Mouse (Mus musculus): ENCODE results near the gene Hoxb9. TPM values are rescaled to one million over a fixed set of nuclear protein-coding genes. Genes with fewer than 3 reads are reported as not detected.

Hoxb9 gene
- polyA plus RNA-seq (2016; fragmentation: Nextera tagmentation; extraction: Ambion mirVana): not detected in 2 replicates

- no peak within 1 kb of the TSS for H3K4me3 ChIP-seq
- H3K27me3 ChIP-seq (ENCODE audit: poor library complexity, severe bottlenecking): peaks cover 100% of the 10 kb centered on the region
- no peaks in the 10 kb centered on the region for H3K9me3 ChIP-seq
- H3K27ac ChIP-seq: no peak within 1 kb of the TSS
- peaks cover 18% of the 10 kb centered on the region for H3K4me1 ChIP-seq
- H3K36me3 ChIP-seq (replicated peaks): no peaks in the 10 kb centered on the region
- under 1% methylated on average over 40 of the region's 40 CpGs for WGBS
- no peak for DNase-seq (ENCODE audit: extremely low spot score, low spot score)
Measured at GRCm38 (mm10) chr11:96270996-96271540, at the start of gene Hoxb9. Hoxb9 (plus strand) TSS chr11:96271457.

- Histone ChIP-seq H3K36me3 (replicated peaks) (no peaks in the 10 kb centered on the region), H3K4me3 (no peak overlapping the region), H3K4me1 (no peaks in the 10 kb centered on the region), H3K27ac (no peak overlapping the region), H3K27me3 (ENCODE audit: poor library complexity, severe bottlenecking) (0 out of 2 replicates have a peak, but pooled peaks cover 4% of the 10 kb centered on the region), H3K9me3 (peaks cover 4% of the 10 kb centered on the region; the same call in 1 of the 2 replicates)
- DNase-seq (ENCODE audit: extremely low spot score, low spot score): no peak
- WGBS: 36% methylated on average over 2 of the region's 2 CpGs
Measured at GRCm38 (mm10) chr11:96223813-96224212, 47.4 kb upstream of the Hoxb9 start.

- peaks cover 8% of the 10 kb centered on the region for H3K27me3 ChIP-seq (ENCODE audit: poor library complexity, severe bottlenecking)
- peaks cover 4% of the 10 kb centered on the region; the same call in 1 of the 2 replicates for H3K9me3 ChIP-seq
- no peak overlapping the region for H3K4me3 ChIP-seq
- H3K4me1 ChIP-seq: no peaks in the 10 kb centered on the region
- H3K36me3 ChIP-seq (replicated peaks): no peaks in the 10 kb centered on the region
- H3K27ac ChIP-seq: no peak overlapping the region
- DNase-seq (ENCODE audit: extremely low spot score, low spot score): no peak
- 83% methylated on average over 9 of the region's 9 CpGs for WGBS
Measured at GRCm38 (mm10) chr11:96227676-96228075, 43.6 kb upstream of the Hoxb9 start.

- H3K27ac ChIP-seq: no peak overlapping the region
- no peaks in the 10 kb centered on the region for H3K36me3 ChIP-seq (replicated peaks)
- no peak overlapping the region for H3K4me3 ChIP-seq
- WGBS: 3% methylated on average over 12 of the region's 12 CpGs
- peak; percentile 68 for DNase-seq (ENCODE audit: extremely low spot score, low spot score)
- H3K4me1 ChIP-seq: no peaks in the 10 kb centered on the region
- no peaks in the 10 kb centered on the region for H3K9me3 ChIP-seq
- peaks cover 61% of the 10 kb centered on the region for H3K27me3 ChIP-seq (ENCODE audit: poor library complexity, severe bottlenecking)
Measured at GRCm38 (mm10) chr11:96234906-96235305, 36.4 kb upstream of the Hoxb9 start.

DNA sequence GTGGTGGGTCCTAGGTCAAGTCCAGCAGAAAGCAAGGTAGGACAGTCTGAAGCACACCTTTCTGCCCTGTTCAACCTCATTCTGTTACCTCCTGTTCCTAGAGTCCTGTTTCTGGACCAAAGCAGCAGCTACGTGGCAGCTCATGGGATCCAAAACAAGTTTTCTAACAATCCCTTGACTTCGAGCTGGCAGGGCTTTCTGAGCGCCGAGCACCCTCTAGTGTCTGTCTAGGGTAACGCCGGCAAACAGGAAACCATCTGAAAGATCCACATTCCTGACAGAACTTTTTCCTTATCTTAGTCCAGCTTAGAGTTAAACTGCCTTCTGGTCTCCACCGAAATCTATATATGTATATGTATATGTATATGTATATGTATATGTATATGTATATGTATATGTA is 31.0 kb upstream of the Hoxb9 start:
- peak; percentile 48 for DNase-seq (ENCODE audit: extremely low spot score, low spot score)
- no peak overlapping the region for H3K4me3 ChIP-seq
- peaks cover 65% of the 10 kb centered on the region for H3K27me3 ChIP-seq (ENCODE audit: poor library complexity, severe bottlenecking)
- H3K27ac ChIP-seq: no peak overlapping the region
- no peaks in the 10 kb centered on the region for H3K9me3 ChIP-seq
- no peaks in the 10 kb centered on the region for H3K4me1 ChIP-seq
- whole genome bisulfite sequencing: 3% methylated on average over 7 of the region's 7 CpGs
- H3K36me3 ChIP-seq (replicated peaks): no peaks in the 10 kb centered on the region

- Histone ChIP-seq H3K27me3 (ENCODE audit: poor library complexity, severe bottlenecking) (peaks cover 99% of the 10 kb centered on the region), H3K36me3 (replicated peaks) (no peaks in the 10 kb centered on the region), H3K4me1 (peaks cover 7% of the 10 kb centered on the region; the same call in 1 of the 2 replicates), H3K9me3 (no peaks in the 10 kb centered on the region), H3K4me3 (no peak overlapping the region), H3K27ac (no peak overlapping the region)
- no peak for DNase-seq (ENCODE audit: extremely low spot score, low spot score)
- 2% methylated on average over 14 of the region's 14 CpGs for WGBS
Measured at GRCm38 (mm10) chr11:96250901-96251300, 20.4 kb upstream of the Hoxb9 start.

GRCm38 (mm10) chr11:96251480-96252031 is 19.7 kb upstream of the Hoxb9 start:
- peaks cover 99% of the 10 kb centered on the region for H3K27me3 ChIP-seq (ENCODE audit: poor library complexity, severe bottlenecking)
- 0 out of 2 replicates have a peak overlapping the region, but pooled peaks have one; percentile 25 for H3K27ac ChIP-seq
- DNase-seq (ENCODE audit: extremely low spot score, low spot score): no peak
- no peak overlapping the region for H3K4me3 ChIP-seq
- WGBS: 2% methylated on average over 46 of the region's 46 CpGs
- H3K9me3 ChIP-seq: no peaks in the 10 kb centered on the region
- H3K4me1 ChIP-seq: peaks cover 7% of the 10 kb centered on the region; the same call in 1 of the 2 replicates
- H3K36me3 ChIP-seq (replicated peaks): no peaks in the 10 kb centered on the region

- 2% methylated on average over 12 of the region's 12 CpGs for WGBS
- no peak for DNase-seq (ENCODE audit: extremely low spot score, low spot score)
- Histone ChIP-seq H3K27me3 (ENCODE audit: poor library complexity, severe bottlenecking) (peaks cover 100% of the 10 kb centered on the region), H3K4me3 (no peak overlapping the region), H3K36me3 (replicated peaks) (no peaks in the 10 kb centered on the region), H3K9me3 (no peaks in the 10 kb centered on the region), H3K4me1 (peaks cover 7% of the 10 kb centered on the region; the same call in 1 of the 2 replicates), H3K27ac (no peak overlapping the region)
Measured at GRCm38 (mm10) chr11:96252541-96253120, 18.6 kb upstream of the Hoxb9 start.

- no peak overlapping the region for H3K27ac ChIP-seq
- peaks cover 7% of the 10 kb centered on the region; the same call in 1 of the 2 replicates for H3K4me1 ChIP-seq
- H3K4me3 ChIP-seq: no peak overlapping the region
- no peaks in the 10 kb centered on the region for H3K9me3 ChIP-seq
- no peaks in the 10 kb centered on the region for H3K36me3 ChIP-seq (replicated peaks)
- WGBS: 2% methylated on average over 11 of the region's 11 CpGs
- H3K27me3 ChIP-seq (ENCODE audit: poor library complexity, severe bottlenecking): peaks cover 100% of the 10 kb centered on the region
- no peak for DNase-seq (ENCODE audit: extremely low spot score, low spot score)
Measured at GRCm38 (mm10) chr11:96254221-96254620, 17.0 kb upstream of the Hoxb9 start.

DNA sequence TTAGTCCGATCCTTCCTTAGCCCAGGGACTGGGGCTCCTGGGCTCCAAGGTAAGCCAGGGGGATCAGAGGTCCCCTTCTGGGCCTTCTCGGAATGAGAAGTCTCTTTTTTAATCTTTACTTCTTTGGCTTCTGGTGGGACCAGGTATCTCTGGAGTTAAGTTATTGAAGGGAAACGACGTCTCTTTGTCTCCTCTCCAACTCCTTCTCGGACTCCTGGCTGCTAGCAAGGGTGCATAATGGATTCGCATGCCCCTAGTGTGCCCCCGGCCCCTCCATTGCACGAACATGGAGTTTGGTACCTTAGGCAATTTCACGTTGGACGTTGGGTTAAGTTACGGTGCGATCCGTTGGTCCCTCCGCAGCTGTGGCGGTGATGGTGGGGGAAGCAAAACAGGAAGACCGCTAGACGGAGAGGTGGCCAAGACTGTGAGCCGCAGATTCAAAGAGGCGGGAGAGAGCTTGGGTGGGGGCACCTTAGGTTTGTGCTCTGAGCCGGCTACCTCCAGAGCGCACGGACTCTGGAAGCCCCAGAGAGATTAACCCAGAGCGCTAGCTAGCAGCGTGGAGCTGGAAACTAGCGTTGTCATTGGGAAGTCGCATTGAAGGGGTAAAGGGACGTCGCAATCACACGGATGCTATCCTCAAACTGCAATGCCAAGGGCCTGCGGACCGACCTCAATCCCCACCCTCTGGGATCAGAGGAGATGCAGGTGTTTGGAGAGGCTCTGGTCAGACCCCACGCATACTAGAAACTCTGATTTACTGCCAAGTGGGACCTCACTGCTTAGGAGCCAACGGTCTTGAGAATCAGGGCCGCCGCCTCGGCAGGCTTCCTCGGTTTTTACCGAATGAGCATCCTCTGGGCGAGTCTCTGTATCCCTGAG is 15.9 kb upstream of the Hoxb9 start:
- Histone ChIP-seq H3K27ac (no peak overlapping the region), H3K4me3 (no peak overlapping the region), H3K36me3 (replicated peaks) (no peaks in the 10 kb centered on the region), H3K4me1 (peaks cover 7% of the 10 kb centered on the region; the same call in 1 of the 2 replicates), H3K27me3 (ENCODE audit: poor library complexity, severe bottlenecking) (peaks cover 100% of the 10 kb centered on the region), H3K9me3 (no peaks in the 10 kb centered on the region)
- WGBS: 2% methylated on average over 39 of the region's 39 CpGs
- no peak for DNase-seq (ENCODE audit: extremely low spot score, low spot score)

GRCm38 (mm10) chr11:96255996-96256445 is 15.2 kb upstream of the Hoxb9 start:
- Histone ChIP-seq H3K4me3 (no peak overlapping the region), H3K27ac (no peak overlapping the region), H3K4me1 (peaks cover 5% of the 10 kb centered on the region; the same call in 1 of the 2 replicates), H3K9me3 (no peaks in the 10 kb centered on the region), H3K27me3 (ENCODE audit: poor library complexity, severe bottlenecking) (peaks cover 100% of the 10 kb centered on the region), H3K36me3 (replicated peaks) (no peaks in the 10 kb centered on the region)
- WGBS: 1% methylated on average over 14 of the region's 14 CpGs
- no peak for DNase-seq (ENCODE audit: extremely low spot score, low spot score)

DNA sequence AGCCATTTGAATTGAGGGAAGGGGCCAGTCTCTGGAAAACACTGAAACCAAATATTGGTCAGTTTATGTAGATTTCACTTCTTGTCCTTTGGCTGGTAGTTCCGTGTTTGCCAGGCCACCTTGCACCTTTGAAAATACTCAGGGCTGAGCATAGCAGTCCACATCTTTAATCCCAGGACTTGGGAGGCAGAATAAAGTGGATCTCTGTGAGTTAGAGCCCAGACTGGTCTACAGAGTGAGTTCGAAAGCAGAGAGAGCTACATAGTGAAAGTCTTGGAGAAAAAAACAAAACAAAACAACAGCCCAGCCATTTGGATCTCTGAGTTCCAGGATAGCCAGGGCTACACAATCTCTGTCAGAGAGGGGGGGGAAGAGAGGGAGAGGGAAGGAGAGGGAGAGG is 14.1 kb upstream of the Hoxb9 start:
- H3K4me1 ChIP-seq: no peaks in the 10 kb centered on the region
- peaks cover 100% of the 10 kb centered on the region for H3K27me3 ChIP-seq (ENCODE audit: poor library complexity, severe bottlenecking)
- H3K4me3 ChIP-seq: no peak overlapping the region
- WGBS: 19% methylated on average over 2 of the region's 2 CpGs
- H3K9me3 ChIP-seq: no peaks in the 10 kb centered on the region
- H3K27ac ChIP-seq: no peak overlapping the region
- no peaks in the 10 kb centered on the region for H3K36me3 ChIP-seq (replicated peaks)
- no peak for DNase-seq (ENCODE audit: extremely low spot score, low spot score)

All from forebrain, embryonic 10.5 days (tissue).